Mouse (Mus musculus) embryo, embryonic 11.5 days (tissue): ENCODE results near the gene 4933411K16Rik.
"Not testable (repeated sequence)": the region's sequence is repeated elsewhere in the genome, so short reads cannot be mapped to it uniquely, and the experiment has no call there.

ENCODE experiments used
- DNase-seq: peaks from one replicate; pipeline ENCODE4 v3.0.0-alpha.2; 2012; ENCODE audit warnings: low read depth, low spot score

Gene 4933411K16Rik

DNA sequence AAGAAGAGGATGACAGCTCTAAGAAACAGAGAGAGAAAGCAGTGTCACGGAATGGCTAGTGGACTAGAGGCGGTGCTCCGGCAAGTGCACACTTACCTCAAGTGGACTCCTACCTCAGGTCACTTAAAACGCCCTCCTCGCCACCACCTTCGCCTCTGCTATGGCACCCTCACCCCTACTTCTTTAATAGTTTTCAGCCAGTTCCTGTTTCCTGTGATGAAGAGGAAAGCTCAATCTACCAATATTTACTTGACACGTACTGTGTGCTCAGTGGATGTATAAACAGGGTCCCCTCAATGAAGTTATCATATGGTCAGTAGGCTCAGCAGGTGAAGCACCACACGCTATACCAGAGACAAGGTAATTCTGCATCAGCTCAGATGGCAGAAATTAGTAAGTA lies 26.5 kb downstream of the 4933411K16Rik start:
- DNase-seq: no peak

DNA sequence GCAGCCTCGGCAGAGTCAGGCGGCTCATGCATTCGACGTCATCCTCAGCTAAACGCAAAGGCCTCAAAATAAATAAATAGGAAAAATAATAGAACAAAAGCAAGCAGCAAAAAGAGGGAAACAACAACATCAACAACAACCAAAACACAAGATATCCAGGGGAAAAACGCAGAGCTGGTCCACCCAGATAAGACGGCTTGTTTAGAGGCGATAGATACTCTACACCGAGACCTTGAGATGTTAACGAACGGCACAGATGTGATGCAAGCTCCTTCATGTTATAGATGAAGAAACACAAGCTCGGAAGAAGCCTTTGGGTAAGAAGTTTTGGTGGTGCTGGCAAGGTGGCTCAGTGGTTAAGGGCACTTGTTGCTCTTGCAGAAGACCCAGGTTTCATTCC lies 27.0 kb downstream of the 4933411K16Rik start:
- no peak for DNase-seq

DNA sequence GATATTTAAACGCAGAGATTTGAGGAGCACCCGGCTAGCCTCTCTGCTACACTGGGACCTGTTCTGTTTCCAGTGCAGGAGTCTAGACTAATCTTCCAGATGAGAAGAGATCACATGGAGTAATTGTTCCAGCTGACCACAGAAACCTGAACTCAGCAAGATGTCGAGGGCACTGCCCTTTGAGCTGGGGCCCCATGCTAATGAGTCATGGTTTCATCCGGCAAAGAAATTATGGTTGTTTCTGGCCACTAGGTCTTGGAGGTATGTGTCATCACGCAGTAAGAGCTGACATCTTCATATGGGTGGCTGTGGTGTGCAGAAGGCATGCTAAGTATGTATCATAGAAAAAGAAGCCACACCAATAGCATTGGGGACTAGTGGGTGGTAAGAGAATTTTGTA lies 27.9 kb downstream of the 4933411K16Rik start:
- no peak for DNase-seq

DNA sequence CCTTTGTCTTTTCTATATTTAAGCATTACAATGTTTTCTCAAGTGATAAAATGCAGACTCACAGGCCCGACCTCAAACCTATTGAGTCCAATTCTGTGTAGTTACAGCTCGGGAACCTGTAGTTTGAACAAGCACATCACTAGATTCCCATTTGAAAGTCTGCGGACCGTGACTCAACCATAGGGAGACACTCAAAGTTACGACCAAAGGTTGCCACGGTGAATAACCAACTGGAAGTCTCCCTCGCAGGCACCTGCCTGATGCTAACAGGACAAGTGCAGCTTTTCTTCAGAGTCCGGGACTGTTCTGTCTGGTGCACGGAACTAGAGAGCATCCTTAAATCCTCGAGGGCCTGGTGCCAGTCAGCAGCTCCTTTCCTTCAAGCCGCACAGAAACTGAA lies 28.4 kb downstream of the 4933411K16Rik start:
- no peak for DNase-seq

DNA sequence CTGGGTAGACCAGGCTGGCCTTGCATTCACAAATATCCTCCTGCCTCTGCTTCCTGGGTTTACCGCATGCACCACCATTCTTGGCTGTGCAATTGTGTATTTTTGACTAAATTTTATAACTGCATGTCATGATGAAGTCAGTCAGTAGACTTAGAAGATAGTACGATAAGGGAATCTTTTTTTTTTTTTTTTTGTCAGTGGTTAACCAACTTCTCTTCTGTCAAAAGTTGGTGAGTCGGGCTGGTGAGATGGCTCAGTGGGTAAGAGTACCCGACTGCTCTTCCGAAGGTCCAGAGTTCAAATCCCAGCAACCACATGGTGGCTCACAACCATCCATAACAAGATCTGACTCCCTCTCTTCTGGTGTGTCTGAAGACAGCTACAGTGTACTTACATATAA lies 29.6 kb downstream of the 4933411K16Rik start:
- DNase-seq: not testable (repeated sequence)

DNA sequence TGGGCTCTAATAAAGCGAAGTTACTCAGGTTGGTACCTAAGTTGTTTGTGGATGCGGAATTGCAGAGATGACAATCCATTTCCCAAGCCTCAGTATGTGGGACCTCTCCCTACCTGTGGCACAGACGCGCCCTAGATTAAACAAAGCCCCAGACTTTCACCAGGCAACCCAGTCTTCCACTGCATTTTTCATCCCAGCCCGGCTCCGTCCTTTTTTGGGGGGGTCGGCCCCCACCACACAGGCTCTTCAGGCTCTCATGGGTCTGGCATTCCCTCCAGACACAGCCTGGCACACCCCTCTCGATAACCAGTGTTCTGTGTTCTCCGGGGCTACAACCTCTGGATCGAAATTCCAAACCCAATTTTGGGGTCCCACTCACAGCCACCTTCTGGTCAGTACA lies 33.6 kb downstream of the 4933411K16Rik start:
- no peak for DNase-seq

DNA sequence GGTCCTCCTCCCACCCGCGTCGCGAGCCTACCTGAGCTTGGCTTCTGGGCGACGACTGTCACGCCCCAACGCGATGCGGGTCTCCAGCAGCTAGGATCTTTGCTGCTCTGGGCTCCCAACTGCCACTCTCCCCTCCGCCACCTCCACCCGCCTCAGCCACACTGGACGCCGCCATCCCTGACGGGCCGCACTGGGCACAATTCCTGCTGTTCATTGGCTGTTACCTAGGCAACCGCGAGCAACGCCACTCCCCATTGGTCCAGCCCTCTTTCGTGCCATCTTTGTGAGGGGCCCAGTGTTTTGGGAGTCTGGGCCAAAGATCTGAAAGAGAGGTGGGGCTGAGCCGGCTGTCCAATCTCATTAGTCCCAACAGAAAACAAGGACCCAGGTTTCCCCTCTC lies 34.1 kb downstream of the 4933411K16Rik start, which contains the start of gene Morn4:
Gene Morn4 (minus strand): TSS at position 192 of the 400 bp plus-strand sequence.
- DNase-seq: peak; percentile 83

DNA sequence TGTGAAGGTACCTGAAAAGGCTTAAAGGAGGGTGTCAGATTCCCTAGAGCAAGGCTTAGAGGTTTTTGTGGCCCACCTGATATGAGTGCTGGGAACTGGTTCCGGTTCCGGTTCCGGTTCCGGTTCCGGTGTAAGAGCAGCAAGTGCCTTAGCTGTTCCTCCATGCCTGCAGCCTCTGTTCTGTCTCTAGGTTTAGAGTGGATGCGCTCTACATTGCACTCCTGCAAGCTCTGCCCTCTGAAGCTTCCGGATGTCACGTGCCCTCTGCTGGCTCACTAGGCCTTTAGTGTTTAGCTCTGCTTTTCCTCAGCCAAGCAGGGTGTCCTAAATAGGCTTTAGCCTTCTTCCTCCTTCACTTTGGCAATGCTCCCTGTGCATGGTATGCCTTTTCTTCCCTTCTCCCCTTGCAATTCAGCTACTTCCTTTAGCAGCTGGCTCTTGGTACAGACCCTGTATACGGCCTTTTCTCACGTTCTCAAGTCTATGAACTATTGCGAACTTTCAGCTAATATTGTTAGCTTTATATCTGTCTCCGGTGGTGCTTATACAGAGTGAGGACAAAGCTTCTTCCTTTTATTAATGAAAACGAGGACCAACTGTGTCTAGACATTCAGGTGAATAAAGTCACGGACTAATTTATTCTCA lies 37.2 kb downstream of the 4933411K16Rik start:
- no peak for DNase-seq

DNA sequence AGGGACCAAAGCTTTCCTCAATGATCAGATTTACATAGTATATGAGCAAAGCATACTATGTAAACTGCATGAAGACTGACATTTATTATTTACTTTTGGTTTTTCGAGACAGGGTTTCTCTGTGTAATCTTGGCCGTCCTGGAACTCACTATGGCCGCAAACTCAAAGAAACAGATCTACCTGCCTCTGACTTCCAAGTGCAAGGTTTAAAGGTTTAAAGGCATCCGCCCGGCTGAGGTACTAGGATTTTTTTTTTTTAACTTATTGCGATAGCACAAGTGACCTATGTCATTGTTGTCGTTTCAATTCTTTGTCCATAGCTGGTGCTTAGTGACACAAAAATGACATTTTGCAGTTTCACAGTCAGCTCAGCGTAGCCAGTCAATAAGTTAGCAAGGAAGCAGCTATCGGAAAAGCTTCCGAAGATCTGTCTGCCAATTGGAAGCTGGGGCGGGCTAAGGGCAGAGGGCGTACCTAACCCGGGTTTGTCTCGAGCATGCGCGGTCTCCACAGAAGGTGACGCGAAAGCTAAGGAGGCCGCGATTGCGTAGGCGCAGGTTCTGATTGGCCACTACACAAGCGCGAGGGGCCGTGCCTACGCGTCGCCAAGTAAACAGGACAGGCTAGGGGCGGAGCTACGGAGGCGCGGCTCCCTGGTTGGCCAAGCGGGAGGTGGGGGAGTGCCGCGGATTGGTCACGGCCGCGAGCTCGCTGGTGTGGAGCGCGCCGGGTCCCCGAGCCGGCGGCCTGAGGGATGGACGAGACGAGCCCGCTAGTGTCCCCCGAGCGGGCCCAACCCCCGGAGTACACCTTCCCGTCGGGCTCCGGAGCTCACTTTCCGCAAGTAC lies 37.9 kb downstream of the 4933411K16Rik start, which contains the start of gene Pi4k2a:
Gene Pi4k2a (plus strand): TSS at position 723 of the 848 bp plus-strand sequence.
- peak; percentile 100 for DNase-seq

DNA sequence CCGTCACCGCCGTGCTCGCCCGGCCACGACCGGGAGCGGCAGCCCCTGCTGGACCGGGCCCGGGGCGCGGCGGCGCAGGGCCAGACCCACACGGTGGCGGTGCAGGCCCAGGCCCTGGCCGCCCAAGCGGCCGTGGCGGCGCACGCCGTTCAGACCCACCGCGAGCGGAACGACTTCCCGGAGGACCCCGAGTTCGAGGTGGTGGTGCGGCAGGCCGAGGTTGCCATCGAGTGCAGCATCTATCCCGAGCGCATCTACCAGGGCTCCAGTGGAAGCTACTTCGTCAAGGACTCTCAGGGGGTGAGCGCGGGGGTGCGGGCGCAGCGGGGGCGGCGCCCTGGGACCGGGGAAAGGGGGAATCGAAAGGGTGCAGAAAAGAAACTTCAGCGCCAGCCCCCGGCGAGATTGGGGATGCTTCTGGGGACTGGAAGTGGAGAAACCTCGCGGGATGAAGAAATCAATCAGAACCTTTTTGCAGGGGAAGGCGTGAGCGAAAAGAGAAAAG lies 38.6 kb downstream of the 4933411K16Rik start:
- DNase-seq: peak; percentile 26

DNA sequence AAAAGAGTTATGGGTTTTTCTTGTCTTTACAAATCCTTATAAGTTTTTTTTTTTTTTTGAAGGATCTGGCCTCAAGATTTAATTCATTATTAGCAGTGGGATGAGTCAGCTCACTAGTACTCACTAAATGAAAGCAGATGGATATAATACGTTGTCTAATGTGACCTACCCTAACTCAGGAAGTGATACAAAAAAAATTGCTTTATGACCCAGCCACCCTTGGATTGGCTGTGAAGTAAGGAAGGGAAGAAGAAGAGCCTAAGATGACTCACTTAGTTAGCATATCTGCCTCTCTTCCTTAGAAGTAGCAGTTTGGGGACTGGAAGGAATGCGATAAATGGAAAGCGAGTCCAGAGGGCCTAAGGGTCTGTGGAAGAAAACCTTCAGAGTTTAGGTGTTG lies 47.4 kb downstream of the 4933411K16Rik start:
- no peak for DNase-seq
